Mouse (Mus musculus): ENCODE data around the gene Scp2.

GRCm38 (mm10) chr4:108020178-108020577 lies 124.6 kb downstream of the Scp2 start:
- TF ChIP-seq POLR2A (IDR thresholded peaks at IDR 0.05; ENCODE audit: control insufficient read depth, low read depth, low read length) (no peak), CTCF (IDR thresholded peaks at IDR 0.05; ENCODE audit: control insufficient read depth, insufficient read depth, insufficient replicate concordance, low read depth, low read length) (no peak)
